Mouse (Mus musculus) liver, embryonic 13.5 days (tissue): Measurements from ENCODE around the gene Tmcc1. TPM values are rescaled to one million over a fixed set of nuclear protein-coding genes. Genes with fewer than 3 reads are reported as not detected.
A peak's percentile ranks its signal among the peaks of the same experiment; 100 is the strongest.
"Not testable (repeated sequence)": the region's sequence is repeated elsewhere in the genome, so short reads cannot be mapped to it uniquely, and the experiment has no call there.

Source experiments
- ATAC-seq: fragments of 200-750 bp; cut with Nextera tagmentation; 2 replicates; pipeline ENCODE4 v1.8.0; 2017; ENCODE audit warnings: low read depth, mild to moderate bottlenecking, moderate number of reproducible peaks, moderate library complexity
- DNase-seq: peaks from one replicate; pipeline ENCODE4 v3.0.0; 2022
- H3K27ac ChIP-seq: fragments of 300-500 bp; sonication (generic); 2 replicates; pipeline ENCODE4 v1.5.1; 2015; ENCODE audit warnings: moderate library complexity, mild to moderate bottlenecking, inconsistent platforms
- H3K27me3 ChIP-seq: fragments of 300-500 bp; sonication (generic); 2 replicates; pipeline ENCODE4 v1.6.1; 2015; ENCODE audit warnings: mild to moderate bottlenecking, inconsistent platforms
- H3K36me3 ChIP-seq: fragments of 300-500 bp; sonication (generic); 2 replicates; pipeline ENCODE4 v1.6.1; 2015; ENCODE audit warnings: mild to moderate bottlenecking, inconsistent platforms
- H3K4me1 ChIP-seq: fragments of 300-500 bp; sonication (generic); replicated peaks from 2 replicates; pipeline ENCODE4 v1.6.1; 2015; ENCODE audit warnings: inconsistent platforms
- H3K4me2 ChIP-seq: fragments of 300-500 bp; sonication (generic); 2 replicates; pipeline ENCODE4 v1.6.1; 2015; ENCODE audit warnings: inconsistent platforms, mild to moderate bottlenecking, moderate library complexity
- H3K4me3 ChIP-seq: fragments of 300-500 bp; sonication (generic); replicated peaks from 2 replicates; pipeline ENCODE4 v1.5.1; 2015; ENCODE audit warnings: mild to moderate bottlenecking, inconsistent platforms
- H3K9ac ChIP-seq: fragments of 300-500 bp; sonication (generic); 2 replicates; pipeline ENCODE4 v1.6.1; 2015; ENCODE audit warnings: mild to moderate bottlenecking, inconsistent platforms
- H3K9me3 ChIP-seq: fragments of 300-500 bp; sonication (generic); replicated peaks from 2 replicates; pipeline ENCODE4 v1.6.1; 2016; ENCODE audit warnings: inconsistent platforms
- WGBS: fragments of 180-500 bp; shearing (Covaris S2); methylation state at CpG from one replicate; pipeline ENCODE4 v1.1.7; 2015; ENCODE audit not compliant: insufficient replicate concordance; 5-methylcytosine and 5-hydroxymethylcytosine counted together
- polyA plus RNA-seq: library from polyadenylated mRNA; unstranded; fragments of >200 nt; fragmentation: Nextera tagmentation; extraction: Ambion mirVana; gene quantifications from 2 replicates; pipeline ENCODE4 v1.2.1, GENCODE M21; 2015

The Tmcc1 gene
- polyA plus RNA-seq, 1 experiment from 2014 or later = 3.7 TPM

GRCm38 (mm10) chr6:116192809-116193311 lies 426 bp downstream of the Tmcc1 start:
- WGBS = under 1% methylated on average over 51 of the region's 51 CpGs
- peak overlapping the region; percentile 61 for H3K27ac ChIP-seq
- H3K9ac ChIP-seq = peak overlapping the region; percentile 89
- no peaks in the 10 kb centered on the region for H3K36me3 ChIP-seq
- H3K27me3 ChIP-seq = no peaks in the 10 kb centered on the region
- peak overlapping the region; percentile 82 for H3K4me3 ChIP-seq
- peak; percentile 85 for ATAC-seq
- no peak for DNase-seq
- H3K9me3 ChIP-seq = no peaks in the 10 kb centered on the region
- peaks cover 27% of the 10 kb centered on the region for H3K4me1 ChIP-seq
- peak overlapping the region; percentile 100 for H3K4me2 ChIP-seq

- WGBS = 23% methylated on average over 1 of the region's 1 CpGs
- no peak for DNase-seq
Measured at GRCm38 (mm10) chr6:116189417-116189816, 3.9 kb downstream of the Tmcc1 start.

GRCm38 (mm10) chr6:116186485-116186884 lies 6.8 kb downstream of the Tmcc1 start:
- H3K4me1 ChIP-seq = peaks cover 10% of the 10 kb centered on the region
- no peak overlapping the region for H3K4me2 ChIP-seq
- H3K36me3 ChIP-seq = no peaks in the 10 kb centered on the region
- no peaks in the 10 kb centered on the region for H3K27me3 ChIP-seq
- no peak overlapping the region for H3K27ac ChIP-seq
- no peak overlapping the region for H3K4me3 ChIP-seq
- no peak for ATAC-seq
- no peak for DNase-seq
- H3K9me3 ChIP-seq = no peaks in the 10 kb centered on the region
- 10% methylated on average over 2 of the region's 2 CpGs for WGBS
- H3K9ac ChIP-seq = no peak overlapping the region

More at GRCm38 (mm10) chr6:116189417-116189816, 3.9 kb downstream of the Tmcc1 start:
- Histone ChIP-seq H3K9me3 (no peaks in the 10 kb centered on the region), H3K27ac (no peak overlapping the region), H3K27me3 (no peaks in the 10 kb centered on the region), H3K4me1 (peaks cover 28% of the 10 kb centered on the region), H3K9ac (no peak overlapping the region), H3K36me3 (no peaks in the 10 kb centered on the region), H3K4me2 (no peak overlapping the region), H3K4me3 (no peak overlapping the region)
- no peak for ATAC-seq

- no peak overlapping the region for H3K9ac ChIP-seq
- 71% methylated on average over 5 of the region's 5 CpGs for WGBS
- no peaks in the 10 kb centered on the region for H3K9me3 ChIP-seq
- H3K4me3 ChIP-seq = no peak overlapping the region
- peaks cover 9% of the 10 kb centered on the region; the same call in 1 of the 2 replicates for H3K4me1 ChIP-seq
- H3K36me3 ChIP-seq = peaks cover 5% of the 10 kb centered on the region
- H3K27ac ChIP-seq = no peak overlapping the region
- H3K4me2 ChIP-seq = no peak overlapping the region
- no peaks in the 10 kb centered on the region for H3K27me3 ChIP-seq
- no peak for ATAC-seq
- DNase-seq = no peak
Measured at GRCm38 (mm10) chr6:116183509-116183908, 9.8 kb downstream of the Tmcc1 start.

- Histone ChIP-seq H3K4me3 (no peak overlapping the region), H3K9me3 (no peaks in the 10 kb centered on the region), H3K9ac (no peak overlapping the region), H3K27ac (no peak overlapping the region; the same call in 1 of the 2 replicates), H3K4me1 (peaks cover 7% of the 10 kb centered on the region; the same call in 1 of the 2 replicates), H3K4me2 (no peak overlapping the region; the same call in 1 of the 2 replicates), H3K27me3 (no peaks in the 10 kb centered on the region), H3K36me3 (peaks cover 5% of the 10 kb centered on the region)
- 50% methylated on average over 3 of the region's 3 CpGs for WGBS
- DNase-seq = no peak
- no peak for ATAC-seq
Measured at GRCm38 (mm10) chr6:116180731-116181130, 12.6 kb downstream of the Tmcc1 start.

GRCm38 (mm10) chr6:116178376-116178775 lies 14.9 kb downstream of the Tmcc1 start:
- no peak overlapping the region for H3K27ac ChIP-seq
- H3K4me3 ChIP-seq = no peak overlapping the region
- no peak overlapping the region for H3K4me2 ChIP-seq
- H3K9ac ChIP-seq = no peak overlapping the region
- ATAC-seq (no peak), DNase-seq (no peak)
- 67% methylated on average over 2 of the region's 2 CpGs for WGBS
- peaks cover 5% of the 10 kb centered on the region for H3K36me3 ChIP-seq
- no peaks in the 10 kb centered on the region for H3K9me3 ChIP-seq
- no peaks in the 10 kb centered on the region for H3K27me3 ChIP-seq
- peaks cover 7% of the 10 kb centered on the region; the same call in 1 of the 2 replicates for H3K4me1 ChIP-seq

GRCm38 (mm10) chr6:116173511-116174099 lies 19.7 kb downstream of the Tmcc1 start:
- H3K4me3 ChIP-seq, H3K4me1 ChIP-seq, H3K36me3 ChIP-seq, H3K9ac ChIP-seq, H3K27ac ChIP-seq, H3K9me3 ChIP-seq, DNase-seq, ATAC-seq, H3K27me3 ChIP-seq, H3K4me2 ChIP-seq: not testable (repeated sequence)
- WGBS = 75% methylated on average over 37 of the region's 37 CpGs

GRCm38 (mm10) chr6:116166383-116166782 lies 26.9 kb downstream of the Tmcc1 start:
- WGBS = 66% methylated on average over 1 of the region's 1 CpGs
- DNase-seq = no peak
- Histone ChIP-seq H3K4me1 (no peaks in the 10 kb centered on the region), H3K27me3 (no peaks in the 10 kb centered on the region), H3K9me3 (no peaks in the 10 kb centered on the region), H3K4me3 (no peak overlapping the region), H3K27ac (no peak overlapping the region), H3K4me2 (no peak overlapping the region), H3K9ac (no peak overlapping the region), H3K36me3 (peaks cover 3% of the 10 kb centered on the region)
- ATAC-seq = no peak

- no peaks in the 10 kb centered on the region for H3K36me3 ChIP-seq
- H3K4me2 ChIP-seq = no peak overlapping the region
- DNase-seq = no peak
- H3K4me1 ChIP-seq = no peaks in the 10 kb centered on the region
- H3K27ac ChIP-seq = no peak overlapping the region
- H3K27me3 ChIP-seq = no peaks in the 10 kb centered on the region
- H3K4me3 ChIP-seq = no peak overlapping the region
- ATAC-seq = no peak
- no peak overlapping the region for H3K9ac ChIP-seq
- H3K9me3 ChIP-seq = no peaks in the 10 kb centered on the region
- WGBS = 53% methylated on average over 3 of the region's 3 CpGs
Measured at GRCm38 (mm10) chr6:116154854-116155624, 38.2 kb downstream of the Tmcc1 start.

- ATAC-seq (no peak), DNase-seq (no peak)
- WGBS = 74% methylated on average over 1 of the region's 1 CpGs
- Histone ChIP-seq H3K36me3 (no peaks in the 10 kb centered on the region), H3K27me3 (no peaks in the 10 kb centered on the region), H3K4me1 (no peaks in the 10 kb centered on the region), H3K9me3 (no peaks in the 10 kb centered on the region), H3K4me2 (no peak overlapping the region), H3K9ac (no peak overlapping the region), H3K4me3 (no peak overlapping the region), H3K27ac (no peak overlapping the region)
Measured at GRCm38 (mm10) chr6:116147386-116147785, 45.9 kb downstream of the Tmcc1 start.

GRCm38 (mm10) chr6:116141696-116142095 lies 51.6 kb downstream of the Tmcc1 start:
- H3K9ac ChIP-seq = no peak overlapping the region
- H3K27ac ChIP-seq = no peak overlapping the region

More at GRCm38 (mm10) chr6:116141696-116142095, 51.6 kb downstream of the Tmcc1 start:
- ATAC-seq (no peak), DNase-seq (no peak)
- H3K4me1 ChIP-seq = peaks cover 9% of the 10 kb centered on the region
- H3K27me3 ChIP-seq = no peaks in the 10 kb centered on the region
- no peaks in the 10 kb centered on the region for H3K9me3 ChIP-seq
- H3K4me2 ChIP-seq = no peak overlapping the region
- H3K36me3 ChIP-seq = no peaks in the 10 kb centered on the region
- 58% methylated on average over 2 of the region's 2 CpGs for WGBS
- H3K4me3 ChIP-seq = no peak overlapping the region
